Mouse (Mus musculus) neural tube, embryonic 10.5 days (tissue): ENCODE measurements around the gene Ovol1.

Experiments used
- DNase-seq: peaks from one replicate; pipeline ENCODE4 v3.0.0-alpha.2; 2017; ENCODE audit warnings: low spot score; ENCODE audit errors: extremely low spot score

Ovol1 gene

GRCm38 (mm10) chr19:5568470-5569140, 8.2 kb upstream of the Ovol1 start:
- peak; percentile 88 for DNase-seq

- peak; percentile 95 for DNase-seq
Observed at GRCm38 (mm10) chr19:5567534-5568469, 7.4 kb upstream of the Ovol1 start, which contains the start of gene Ap5b1. Gene Ap5b1 (plus strand): TSS chr19:5568025.

- DNase-seq, result no peak
Observed at GRCm38 (mm10) chr19:5567180-5567533, 6.7 kb upstream of the Ovol1 start.

GRCm38 (mm10) chr19:5566316-5566715, 5.9 kb upstream of the Ovol1 start:
- DNase-seq, result no peak

- no peak for DNase-seq
Observed at GRCm38 (mm10) chr19:5562776-5563175, 2.3 kb upstream of the Ovol1 start.

- DNase-seq, result no peak
Observed at GRCm38 (mm10) chr19:5561886-5562285, 1.4 kb upstream of the Ovol1 start.

GRCm38 (mm10) chr19:5561252-5561790, 875 bp upstream of the Ovol1 start:
- peak; percentile 32 for DNase-seq

GRCm38 (mm10) chr19:5559631-5560456, 602 bp downstream of the Ovol1 start:
- peak; percentile 49 for DNase-seq

- no peak for DNase-seq
Observed at GRCm38 (mm10) chr19:5559229-5559628, 1.2 kb downstream of the Ovol1 start.

- no peak for DNase-seq
Observed at GRCm38 (mm10) chr19:5558770-5559169, 1.7 kb downstream of the Ovol1 start.

- DNase-seq, result no peak
Observed at GRCm38 (mm10) chr19:5558169-5558568, 2.3 kb downstream of the Ovol1 start.

- DNase-seq, result no peak
Observed at GRCm38 (mm10) chr19:5554212-5554611, 6.2 kb downstream of the Ovol1 start.

- DNase-seq, result no peak
Observed at GRCm38 (mm10) chr19:5553802-5554201, 6.6 kb downstream of the Ovol1 start.

GRCm38 (mm10) chr19:5547471-5548056, 12.9 kb downstream of the Ovol1 start:
- no peak for DNase-seq

- no peak for DNase-seq
Observed at GRCm38 (mm10) chr19:5544031-5544430, 16.4 kb downstream of the Ovol1 start.

- DNase-seq, result no peak
Observed at GRCm38 (mm10) chr19:5543362-5543761, 17.1 kb downstream of the Ovol1 start.

GRCm38 (mm10) chr19:5538786-5539185, 21.7 kb downstream of the Ovol1 start:
- DNase-seq, result no peak

- DNase-seq, result no peak
Observed at GRCm38 (mm10) chr19:5532520-5532919, 27.9 kb downstream of the Ovol1 start.

GRCm38 (mm10) chr19:5530138-5530524, 30.3 kb downstream of the Ovol1 start:
- DNase-seq, result no peak

GRCm38 (mm10) chr19:5529325-5530137, 30.9 kb downstream of the Ovol1 start:
- peak; percentile 98 for DNase-seq
